In the genomic region with DNA sequence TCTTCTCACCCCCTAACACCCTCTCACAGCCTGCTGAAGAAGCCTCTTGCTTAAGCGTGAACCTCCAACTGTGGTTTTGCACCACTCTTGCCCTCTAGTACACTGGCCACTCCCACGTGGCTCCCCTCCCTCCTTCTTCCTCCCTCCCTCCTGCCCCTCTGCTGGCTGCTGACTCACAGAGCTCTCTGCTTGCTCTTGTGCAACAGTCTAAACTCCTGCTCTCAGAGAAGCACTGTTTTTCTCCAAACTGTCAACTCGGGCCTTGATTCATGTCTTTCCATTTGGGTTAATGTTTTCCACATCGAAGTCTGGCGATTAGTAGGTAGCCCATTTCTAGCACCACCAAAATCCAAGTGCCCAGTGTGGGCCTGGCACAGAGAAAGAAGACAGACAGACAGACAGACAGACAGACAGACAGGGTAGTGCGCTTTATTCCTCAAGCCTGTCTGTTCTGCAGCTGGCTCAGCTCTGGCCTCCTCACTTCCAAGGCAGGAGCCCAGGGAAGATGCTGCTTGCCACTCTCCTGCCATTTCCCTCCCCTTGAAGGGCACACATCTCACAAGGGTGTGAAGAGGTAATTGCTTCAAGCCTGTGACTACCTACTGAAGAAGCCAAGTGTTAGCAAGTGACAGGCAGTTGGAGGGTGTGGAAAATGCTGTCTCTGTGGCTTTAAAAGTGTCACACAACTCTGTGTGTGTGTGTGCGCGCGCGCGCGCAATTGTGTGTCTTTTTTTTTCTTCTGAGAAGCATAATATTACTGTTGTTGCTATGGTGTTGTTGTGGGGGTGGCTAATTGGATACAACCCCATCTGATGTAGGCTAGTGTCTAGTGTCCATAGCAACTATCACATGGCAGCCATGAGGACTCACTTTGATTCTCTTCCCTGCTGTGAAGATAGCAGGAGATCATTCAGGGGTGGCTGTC, we compare ENCODE assay signal across 8 mouse cellular contexts.
A peak's percentile ranks its signal among the peaks of the same experiment; 100 is the strongest.
DNase-seq lines count a peak whose midpoint lies in the region; ATAC-seq and TF ChIP-seq lines count a peak whose summit lies in the region.

No protein-coding gene starts in this region.

- no peak for TF ChIP-seq CTCF in left cerebral cortex, adult 2 months (IDR thresholded peaks at IDR 0.05)

- 71% methylated on average over 12 of the region's 12 CpGs for WGBS in heart, embryonic 10.5 days
- WGBS in stomach, embryonic 16.5 days = 57% methylated on average over 12 of the region's 12 CpGs

- H3K27ac ChIP-seq in left cerebral cortex, adult 2 months = peak overlapping the region; percentile 78
- H3K27ac ChIP-seq in heart, embryonic 10.5 days = 0 out of 2 replicates have a peak overlapping the region, but pooled peaks have one; percentile 50
- peak overlapping the region; percentile 92 for H3K27ac ChIP-seq in stomach, embryonic 16.5 days (ENCODE audit: low read length)

- peak in 1 of 2 experiments; percentile 43 for DNase-seq in left cerebral cortex, adult 2 months (ENCODE audit: extremely low spot score in 1 of 2, low spot score in 2 of 2)
- DNase-seq in left cerebral cortex, adult 11 months (ENCODE audit: low spot score) = no peak
- DNase-seq in adrenal gland, postnatal 36 days = peak; percentile 82 to 89
- DNase-seq in heart, embryonic 10.5 days (ENCODE audit: low spot score) = no peak
- peak; percentile 76 for DNase-seq in kidney, postnatal 10 days
- peak; percentile 75 for DNase-seq in lung, postnatal 14 days

- intact Hi-C loops in left cerebral cortex, adult 2 months (cut with DNase I) = loop anchor here (5.0 kb wide), 2 partner anchors 70 to 120 kb away; no protein-coding TSS in a partner anchor

- peak overlapping the region; percentile 6; the same call in 1 of the 2 replicates for H3K4me2 ChIP-seq in stomach, embryonic 16.5 days (ENCODE audit: low read depth, low read length)

- H3K36me3 ChIP-seq in heart, embryonic 10.5 days = no peaks in the 10 kb centered on the region
- no peaks in the 10 kb centered on the region for H3K36me3 ChIP-seq in stomach, embryonic 16.5 days (ENCODE audit: control insufficient read depth, insufficient read depth, low read length)

- H3K27me3 ChIP-seq in heart, embryonic 10.5 days (ENCODE audit: insufficient read depth, poor library complexity, severe bottlenecking) = no peaks in the 10 kb centered on the region
- no peaks in the 10 kb centered on the region for H3K27me3 ChIP-seq in stomach, embryonic 16.5 days (ENCODE audit: control insufficient read depth, insufficient read depth, low read length)

- no peaks in the 10 kb centered on the region for H3K9me3 ChIP-seq in heart, embryonic 10.5 days
- no peaks in the 10 kb centered on the region for H3K9me3 ChIP-seq in stomach, embryonic 16.5 days (replicated peaks; ENCODE audit: control insufficient read depth, low read length)

- peak overlapping the region; percentile 48; the same call in 1 of the 2 replicates for H3K9ac ChIP-seq in stomach, embryonic 16.5 days (ENCODE audit: low read length)

- H3K4me3 ChIP-seq in left cerebral cortex, adult 2 months = no peak overlapping the region
- no peak overlapping the region for H3K4me3 ChIP-seq in heart, embryonic 10.5 days
- no peak overlapping the region for H3K4me3 ChIP-seq in stomach, embryonic 16.5 days (replicated peaks; ENCODE audit: low read length)

- H3K4me1 ChIP-seq in heart, embryonic 10.5 days = peaks cover 41% of the 10 kb centered on the region
- H3K4me1 ChIP-seq in stomach, embryonic 16.5 days (ENCODE audit: control insufficient read depth, insufficient read depth, low read length) = peaks cover 44% of the 10 kb centered on the region

- peak; percentile 90 for ATAC-seq in stomach, embryonic 16.5 days (ENCODE audit: insufficient read depth, low FRiP score)
- no peak for ATAC-seq in erythroblast, adult 5-6 weeks (replicated peaks; ENCODE audit: low FRiP score, poor library complexity, severe bottlenecking)

Comparison
In these comparisons a context has a peak if more than half of its experiments do, and no peak if none do; other contexts are left out.
1. DNase-seq: peak in adrenal gland, postnatal 36 days (2 of 2), kidney, postnatal 10 days (single experiment) and lung, postnatal 14 days (single experiment); none in left cerebral cortex, adult 11 months (single experiment) and heart, embryonic 10.5 days (single experiment).
2. Peak in every context shown above with its lines, with median percentiles within 50 percentile points of each other: H3K27ac ChIP-seq.